Mouse (Mus musculus): Measurements from ENCODE around the gene Gm40193. TPM values are rescaled to one million over a fixed set of nuclear protein-coding genes. Genes with fewer than 3 reads are reported as not detected.

Gene Gm40193
- total and polyA plus RNA-seq, 3 experiments: not detected

GRCm38 (mm10) chr11:70564276-70564873 lies 31.6 kb upstream of the Gm40193 start:
- no peak for DNase-seq (ENCODE audit: low spot score)
- no peaks in the 10 kb centered on the region for H3K9me3 ChIP-seq (replicated peaks)
- H3K27me3 ChIP-seq (ENCODE audit: insufficient read depth, low read length): no peaks in the 10 kb centered on the region
- peaks cover 63% of the 10 kb centered on the region for H3K4me1 ChIP-seq (ENCODE audit: insufficient read depth, low read depth, low read length)
- no peak for TF ChIP-seq POLR2AphosphoS5 (IDR thresholded peaks at IDR 0.05; ENCODE audit: insufficient replicate concordance, low read depth, low read length)
- no peak for TF ChIP-seq GATA2 (IDR thresholded peaks at IDR 0.05; ENCODE audit: borderline replicate concordance, low read depth, low read length)
- no peak for TF ChIP-seq GATA1 (IDR thresholded peaks at IDR 0.05; ENCODE audit: borderline replicate concordance, low read length)
- TF ChIP-seq CTCF (IDR thresholded peaks at IDR 0.05; ENCODE audit: low read depth, low read length): no peak
- peaks cover 41% of the 10 kb centered on the region for H3K36me3 ChIP-seq (replicated peaks)
- peak overlapping the region; percentile 95; the same call in 1 of the 2 replicates for H3K4me3 ChIP-seq (ENCODE audit: low read depth, low read length)
- no peak for ATAC-seq (ENCODE audit: extremely low read depth, insufficient number of reproducible peaks, low FRiP score, poor library complexity, severe bottlenecking)

DNA sequence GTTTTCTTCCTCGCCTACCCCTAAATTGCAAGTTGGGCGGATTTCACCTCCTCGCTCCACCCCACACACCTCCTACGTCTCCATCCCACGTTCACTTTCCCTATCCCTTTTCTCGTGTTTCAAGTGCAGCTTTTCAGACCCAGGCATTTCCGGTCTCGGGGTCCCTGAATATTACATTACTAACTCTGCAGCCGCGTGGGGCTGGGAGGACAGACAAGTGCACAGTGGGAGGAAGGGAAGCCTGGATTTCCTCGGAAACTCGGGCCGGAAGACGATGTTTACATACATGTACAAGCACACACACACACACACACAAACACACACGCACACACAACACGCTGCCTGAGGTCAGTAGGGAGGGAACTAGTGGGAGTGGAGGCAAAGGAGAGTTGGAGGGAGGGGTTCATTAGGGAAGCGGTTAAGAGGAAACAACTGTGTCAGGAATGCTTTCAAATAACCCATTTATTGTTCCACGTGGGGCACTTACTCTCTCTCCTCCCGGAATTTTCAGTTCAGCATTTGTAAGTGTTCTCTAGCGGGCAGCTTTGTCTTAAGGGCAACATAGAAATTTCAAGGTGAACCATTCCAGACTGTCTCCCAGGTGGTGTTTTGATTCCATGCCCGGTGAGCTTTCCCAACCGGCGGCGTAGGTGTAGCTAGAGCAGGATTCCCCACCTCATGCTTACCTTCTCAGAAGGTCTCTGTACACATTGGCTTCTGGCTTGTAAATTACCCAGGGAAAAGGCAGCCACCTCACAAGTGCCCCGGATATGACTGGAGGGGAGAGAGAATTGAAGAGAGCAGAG lies 30.9 kb upstream of the Gm40193 start:
- H3K4me1 ChIP-seq (ENCODE audit: insufficient read depth, low read depth, low read length): peaks cover 57% of the 10 kb centered on the region
- H3K4me3 ChIP-seq (ENCODE audit: low read depth, low read length): peak overlapping the region; percentile 95
- ATAC-seq (ENCODE audit: extremely low read depth, insufficient number of reproducible peaks, low FRiP score, poor library complexity, severe bottlenecking) (no peak), DNase-seq (ENCODE audit: low spot score) (peak; percentile 20)
- TF ChIP-seq CTCF (IDR thresholded peaks at IDR 0.05; ENCODE audit: low read depth, low read length): no peak
- TF ChIP-seq TAL1 (conservative IDR thresholded peaks at IDR 0.05; ENCODE audit: low read depth, low read length): no peak
- TF ChIP-seq GATA1 (IDR thresholded peaks at IDR 0.05; ENCODE audit: borderline replicate concordance, low read length): no peak
- TF ChIP-seq POLR2AphosphoS5 (IDR thresholded peaks at IDR 0.05; ENCODE audit: insufficient replicate concordance, low read depth, low read length): no peak
- no peak for TF ChIP-seq GATA2 (IDR thresholded peaks at IDR 0.05; ENCODE audit: borderline replicate concordance, low read depth, low read length)
- no peaks in the 10 kb centered on the region for H3K9me3 ChIP-seq (replicated peaks)
- H3K27me3 ChIP-seq (ENCODE audit: insufficient read depth, low read length): no peaks in the 10 kb centered on the region
- peaks cover 37% of the 10 kb centered on the region for H3K36me3 ChIP-seq (replicated peaks)

DNA sequence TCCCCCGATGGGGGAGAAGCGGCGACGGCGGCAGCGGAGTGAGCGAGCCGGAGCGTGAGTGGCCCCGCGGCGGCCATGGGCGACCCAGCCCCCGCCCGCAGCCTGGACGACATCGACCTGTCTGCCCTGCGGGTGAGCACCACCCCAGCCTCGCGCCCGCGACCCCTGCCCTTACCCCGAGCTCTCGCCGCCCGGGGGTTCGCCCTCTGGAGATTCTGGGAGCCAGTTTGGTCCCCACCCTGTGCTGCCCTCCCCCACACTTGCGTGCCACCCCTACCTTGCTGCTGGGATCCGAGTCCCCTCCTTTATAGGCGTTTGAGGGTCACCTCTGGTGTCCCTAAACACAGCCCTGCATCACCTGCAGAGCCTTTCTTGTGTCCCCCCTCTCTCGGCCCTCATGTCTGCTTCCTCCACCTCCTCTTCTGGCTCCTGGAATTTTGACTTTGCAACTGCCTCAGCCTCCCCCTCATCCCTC lies 30.3 kb upstream of the Gm40193 start:
- 0 out of 2 replicates have a peak, but pooled peaks cover under 1% of the 10 kb centered on the region for H3K27me3 ChIP-seq (ENCODE audit: insufficient read depth, low read length)
- H3K4me3 ChIP-seq (ENCODE audit: low read depth, low read length): peak overlapping the region; percentile 95
- TF ChIP-seq POLR2AphosphoS5 (IDR thresholded peaks at IDR 0.05; ENCODE audit: insufficient replicate concordance, low read depth, low read length): no peak
- TF ChIP-seq CTCF (IDR thresholded peaks at IDR 0.05; ENCODE audit: low read depth, low read length): no peak
- TF ChIP-seq TAL1 (conservative IDR thresholded peaks at IDR 0.05; ENCODE audit: low read depth, low read length): no peak
- TF ChIP-seq GATA1 (IDR thresholded peaks at IDR 0.05; ENCODE audit: borderline replicate concordance, low read length): no peak
- no peak for TF ChIP-seq GATA2 (IDR thresholded peaks at IDR 0.05; ENCODE audit: borderline replicate concordance, low read depth, low read length)
- DNase-seq (ENCODE audit: low spot score) (no peak), ATAC-seq (ENCODE audit: extremely low read depth, insufficient number of reproducible peaks, low FRiP score, poor library complexity, severe bottlenecking) (no peak)
- peaks cover 51% of the 10 kb centered on the region for H3K4me1 ChIP-seq (ENCODE audit: insufficient read depth, low read depth, low read length)
- peaks cover 30% of the 10 kb centered on the region for H3K36me3 ChIP-seq (replicated peaks)
- H3K9me3 ChIP-seq (replicated peaks): no peaks in the 10 kb centered on the region

- peaks cover 46% of the 10 kb centered on the region for H3K4me1 ChIP-seq (ENCODE audit: insufficient read depth, low read depth, low read length)
- ATAC-seq (ENCODE audit: extremely low read depth, insufficient number of reproducible peaks, low FRiP score, poor library complexity, severe bottlenecking): peak; percentile 51; the same call in 1 of the 2 replicates
- no peak for TF ChIP-seq CTCF (IDR thresholded peaks at IDR 0.05; ENCODE audit: low read depth, low read length)
- TF ChIP-seq TAL1 (conservative IDR thresholded peaks at IDR 0.05; ENCODE audit: low read depth, low read length): no peak
- no peak for TF ChIP-seq POLR2AphosphoS5 (IDR thresholded peaks at IDR 0.05; ENCODE audit: insufficient replicate concordance, low read depth, low read length)
- no peak for TF ChIP-seq GATA1 (IDR thresholded peaks at IDR 0.05; ENCODE audit: borderline replicate concordance, low read length)
- H3K27me3 ChIP-seq (ENCODE audit: insufficient read depth, low read length): peaks cover 5% of the 10 kb centered on the region; the same call in 1 of the 2 replicates
- peak within 1 kb of the TSS; percentile 95 for H3K4me3 ChIP-seq (ENCODE audit: low read depth, low read length)
- peak; percentile 94 for DNase-seq (ENCODE audit: low spot score)
- H3K9me3 ChIP-seq (replicated peaks): no peaks in the 10 kb centered on the region
- peaks cover 25% of the 10 kb centered on the region for H3K36me3 ChIP-seq (replicated peaks)
Measured at GRCm38 (mm10) chr11:70562287-70562994, 29.7 kb upstream of the Gm40193 start, which contains the start of gene Mink1. Gene Mink1 (plus strand): TSS chr11:70562881.

DNA sequence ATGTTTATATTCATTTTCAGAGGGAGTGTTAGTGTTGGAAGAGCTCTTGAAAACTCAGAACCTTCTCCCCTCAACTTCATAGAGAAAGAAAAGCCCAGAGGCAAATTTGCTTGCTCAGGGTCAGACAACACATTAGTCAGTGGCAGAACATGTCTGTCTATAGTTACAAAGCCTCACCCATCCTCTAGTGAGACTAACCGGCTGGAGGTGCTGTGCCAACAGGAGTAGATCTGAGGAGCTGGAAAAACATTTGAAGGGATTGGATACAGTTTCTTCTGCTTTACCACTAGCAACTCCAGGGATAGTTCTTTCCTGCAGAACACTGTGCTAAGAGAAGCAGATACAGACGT lies 29.2 kb upstream of the Gm40193 start:
- DNase-seq (ENCODE audit: low spot score): no peak
- peaks cover 20% of the 10 kb centered on the region for H3K36me3 ChIP-seq (replicated peaks)
- H3K4me1 ChIP-seq (ENCODE audit: insufficient read depth, low read depth, low read length): peaks cover 42% of the 10 kb centered on the region
- peak overlapping the region; percentile 95; the same call in 1 of the 2 replicates for H3K4me3 ChIP-seq (ENCODE audit: low read depth, low read length)
- no peaks in the 10 kb centered on the region for H3K9me3 ChIP-seq (replicated peaks)
- no peak for ATAC-seq (ENCODE audit: extremely low read depth, insufficient number of reproducible peaks, low FRiP score, poor library complexity, severe bottlenecking)
- peaks cover 11% of the 10 kb centered on the region for H3K27me3 ChIP-seq (ENCODE audit: insufficient read depth, low read length)
- no peak for TF ChIP-seq GATA1 (IDR thresholded peaks at IDR 0.05; ENCODE audit: borderline replicate concordance, low read length)
- no peak for TF ChIP-seq POLR2AphosphoS5 (IDR thresholded peaks at IDR 0.05; ENCODE audit: insufficient replicate concordance, low read depth, low read length)
- TF ChIP-seq CTCF (IDR thresholded peaks at IDR 0.05; ENCODE audit: low read depth, low read length): no peak
- no peak for TF ChIP-seq TAL1 (conservative IDR thresholded peaks at IDR 0.05; ENCODE audit: low read depth, low read length)
- TF ChIP-seq GATA2 (IDR thresholded peaks at IDR 0.05; ENCODE audit: borderline replicate concordance, low read depth, low read length): no peak

GRCm38 (mm10) chr11:70557545-70557944 lies 24.8 kb upstream of the Gm40193 start:
- no peaks in the 10 kb centered on the region for H3K36me3 ChIP-seq (replicated peaks)

More at GRCm38 (mm10) chr11:70557545-70557944, 24.8 kb upstream of the Gm40193 start:
- DNase-seq (ENCODE audit: low spot score) (no peak), ATAC-seq (ENCODE audit: extremely low read depth, insufficient number of reproducible peaks, low FRiP score, poor library complexity, severe bottlenecking) (no peak)
- Histone ChIP-seq H3K4me3 (ENCODE audit: low read depth, low read length) (no peak overlapping the region), H3K27me3 (ENCODE audit: insufficient read depth, low read length) (peaks cover 44% of the 10 kb centered on the region), H3K4me1 (ENCODE audit: insufficient read depth, low read depth, low read length) (peaks cover 10% of the 10 kb centered on the region), H3K9me3 (replicated peaks) (no peaks in the 10 kb centered on the region)
- TF ChIP-seq POLR2AphosphoS5 (IDR thresholded peaks at IDR 0.05; ENCODE audit: insufficient replicate concordance, low read depth, low read length) (no peak), GATA1 (IDR thresholded peaks at IDR 0.05; ENCODE audit: borderline replicate concordance, low read length) (no peak), GATA2 (IDR thresholded peaks at IDR 0.05; ENCODE audit: borderline replicate concordance, low read depth, low read length) (no peak), TAL1 (conservative IDR thresholded peaks at IDR 0.05; ENCODE audit: low read depth, low read length) (no peak), CTCF (IDR thresholded peaks at IDR 0.05; ENCODE audit: low read depth, low read length) (no peak)

Data from G1E (cell line).